Mouse (Mus musculus): ENCODE data around the gene Tpd52l1.
"Not testable (repeated sequence)": the region's sequence is repeated elsewhere in the genome, so short reads cannot be mapped to it uniquely, and the experiment has no call there.

The Tpd52l1 gene

GRCm38 (mm10) chr10:31445291-31446124, at the start of gene Tpd52l1:
Gene Tpd52l1, minus strand, starts transcription at chr10:31445958.
- peak; percentile 68 to 71 for DNase-seq (ENCODE audit: low spot score in 2 of 2)

DNA sequence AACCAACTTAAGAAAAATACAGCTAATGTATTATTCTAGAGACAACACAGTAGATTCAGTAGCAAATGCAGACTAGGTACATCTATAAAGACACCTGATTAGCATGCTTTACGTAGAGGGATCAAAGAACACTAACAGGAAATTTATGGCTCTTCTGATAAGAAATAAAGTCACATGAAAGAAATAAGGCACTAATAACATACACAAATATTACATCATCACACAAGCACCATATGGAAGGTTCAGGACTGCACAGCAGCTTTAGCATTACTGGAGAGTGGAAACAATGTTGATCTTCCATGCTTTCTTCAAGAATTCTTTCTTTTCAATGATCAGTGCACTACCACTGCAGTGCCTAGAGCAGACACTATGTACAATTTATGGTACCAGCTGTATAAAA, 48.5 kb upstream of the Tpd52l1 start:
- no peak for DNase-seq (ENCODE audit: low spot score in 2 of 2)

DNA sequence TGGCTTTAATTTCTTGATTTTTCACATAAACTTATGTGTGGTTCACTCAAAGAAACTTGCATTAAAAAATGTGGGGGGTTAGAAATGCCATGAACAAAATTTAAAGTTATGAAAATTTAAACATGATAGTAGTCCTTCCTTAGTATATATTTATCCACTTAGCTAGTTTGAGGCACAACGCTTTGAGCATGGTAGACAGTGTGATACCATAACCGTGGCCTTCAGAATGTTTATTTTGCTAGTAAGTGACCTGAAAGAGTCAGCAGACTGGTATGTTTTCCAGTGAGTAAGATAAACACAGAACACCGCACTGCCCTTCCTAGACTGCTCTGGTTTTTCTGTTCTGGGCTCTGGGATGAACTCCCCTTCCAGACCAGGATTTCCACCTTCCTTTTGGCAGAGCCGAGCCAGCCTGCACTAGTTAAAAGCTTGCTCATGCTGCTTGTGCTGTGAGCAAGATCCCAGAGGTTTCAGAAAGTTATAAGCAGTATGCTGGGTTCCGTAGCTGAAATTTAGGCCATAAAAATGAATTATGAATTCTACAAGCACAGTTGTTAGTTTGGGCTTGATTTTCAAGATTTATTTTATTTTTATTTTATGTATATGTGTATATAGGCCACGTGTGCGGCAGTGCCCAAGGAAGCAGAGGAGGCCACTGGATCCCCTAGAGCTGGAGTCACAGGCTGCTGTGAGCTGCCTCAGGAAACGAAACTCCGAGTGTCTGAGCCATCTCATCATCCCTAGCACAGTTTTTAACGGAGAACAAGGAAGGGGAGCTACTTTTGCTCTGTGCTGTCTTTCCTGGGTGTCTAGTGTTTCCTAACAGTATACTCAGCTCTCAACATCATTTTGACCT, 21.5 kb upstream of the Tpd52l1 start:
- peak in 1 of 2 experiments; percentile 2 for DNase-seq (ENCODE audit: low spot score in 2 of 2)

GRCm38 (mm10) chr10:31465840-31466541, 20.2 kb upstream of the Tpd52l1 start:
- DNase-seq (ENCODE audit: low spot score in 2 of 2) = no peak

GRCm38 (mm10) chr10:31465424-31465823, 19.7 kb upstream of the Tpd52l1 start:
- no peak for DNase-seq (ENCODE audit: low spot score in 2 of 2)

DNA sequence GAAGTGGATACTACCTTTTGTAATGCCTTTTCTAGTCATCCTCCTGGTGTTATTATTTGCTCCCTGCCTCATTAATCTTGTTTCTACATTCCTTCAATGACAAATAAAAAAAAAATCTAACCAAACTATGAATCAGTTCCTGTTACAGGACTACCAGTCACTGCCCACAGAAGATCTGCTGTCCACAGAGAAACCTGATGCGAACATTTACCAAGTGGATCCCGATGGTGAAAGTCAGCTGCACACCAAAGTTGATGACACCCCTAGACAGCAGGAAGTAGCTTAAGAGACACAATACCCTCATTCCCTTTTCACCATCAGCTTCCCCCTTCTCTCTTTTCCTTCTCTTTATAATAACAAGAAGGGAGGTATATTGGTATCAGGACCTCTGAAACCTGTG, 17.3 kb upstream of the Tpd52l1 start:
- DNase-seq (ENCODE audit: low spot score in 2 of 2) = no peak

DNA sequence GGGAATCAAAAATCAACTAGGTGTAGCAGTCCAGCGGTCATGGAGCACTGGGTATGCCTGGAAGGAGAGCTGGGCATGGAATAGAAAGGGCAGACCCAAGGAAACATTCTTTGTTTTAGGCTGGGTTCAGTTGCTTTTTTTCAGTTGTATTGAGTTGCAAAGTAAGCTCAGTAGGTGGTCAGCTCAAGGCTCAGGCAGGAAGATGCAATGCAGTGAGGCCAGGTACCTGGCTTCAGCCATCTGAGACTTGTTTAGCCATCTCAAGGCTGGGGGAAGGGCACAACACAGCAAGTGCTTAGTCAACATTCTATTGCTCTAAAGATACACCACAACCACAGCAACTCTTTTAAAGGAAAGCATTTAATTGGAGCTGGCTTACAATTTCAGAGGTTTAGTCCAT, 11.0 kb upstream of the Tpd52l1 start:
- no peak for DNase-seq (ENCODE audit: low spot score in 2 of 2)

DNA sequence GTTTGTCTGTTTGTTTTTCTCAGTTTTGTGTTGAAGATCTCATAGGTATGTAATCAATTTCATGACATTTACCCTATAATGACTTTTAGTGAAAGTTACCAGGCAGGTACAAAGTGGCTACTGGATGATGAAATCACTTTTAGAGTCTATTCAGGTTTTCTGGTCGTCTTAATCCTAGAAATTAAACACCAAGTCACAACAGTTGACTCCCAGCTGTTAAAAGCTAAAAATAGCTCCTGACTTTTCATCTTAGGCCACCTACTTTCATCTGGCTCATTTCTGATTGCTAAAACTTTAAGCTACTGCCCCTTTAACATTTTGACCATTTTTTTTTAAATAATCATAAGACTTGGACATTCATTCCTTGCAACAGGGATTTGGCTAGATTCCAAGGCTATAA, 1.3 kb upstream of the Tpd52l1 start:
- DNase-seq (ENCODE audit: low spot score in 2 of 2) = no peak

- DNase-seq (ENCODE audit: low spot score in 2 of 2) = no peak
Measured at GRCm38 (mm10) chr10:31444206-31444605, 1.6 kb downstream of the Tpd52l1 start.

DNA sequence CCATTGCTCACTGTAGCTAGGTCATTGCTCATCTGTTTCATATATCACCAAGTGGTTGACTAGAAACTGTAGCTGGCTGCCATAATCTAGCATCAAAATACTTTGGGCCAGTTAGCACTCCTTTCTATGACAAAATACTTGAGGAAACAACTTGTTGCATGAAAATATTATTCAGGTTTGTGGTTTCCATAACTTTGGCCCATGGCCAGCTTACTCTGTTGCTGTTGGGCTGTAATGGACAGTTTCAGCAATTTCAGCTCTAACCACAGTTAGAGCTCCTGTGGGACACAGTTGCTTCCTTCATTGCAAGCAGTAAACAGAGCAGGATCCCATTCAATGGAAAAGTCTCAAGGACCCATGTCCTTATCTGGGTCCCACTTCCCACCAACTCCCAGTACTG, 4.3 kb downstream of the Tpd52l1 start:
- no peak for DNase-seq (ENCODE audit: low spot score in 2 of 2)

DNA sequence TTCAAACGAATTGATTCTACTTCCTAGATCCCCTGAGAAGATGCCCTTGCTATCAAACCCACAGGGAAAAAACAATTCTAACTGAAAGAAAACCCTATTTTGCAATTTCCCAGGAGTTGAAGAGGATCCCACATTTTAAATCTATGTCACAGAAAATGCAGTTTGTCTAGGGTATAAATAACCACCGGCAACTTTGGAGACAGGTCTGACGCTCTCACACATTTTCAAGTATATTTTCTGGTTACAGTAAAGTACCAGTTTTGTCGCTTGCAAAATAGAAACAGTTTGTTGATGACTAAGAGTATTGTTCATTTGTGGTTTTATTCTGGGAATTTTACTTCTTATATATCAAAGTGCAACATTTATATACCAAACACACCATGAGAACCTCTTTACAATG, 9.7 kb downstream of the Tpd52l1 start:
- DNase-seq (ENCODE audit: low spot score in 2 of 2) = no peak

- DNase-seq (ENCODE audit: low spot score in 2 of 2) = no peak
Measured at GRCm38 (mm10) chr10:31417956-31418355, 27.8 kb downstream of the Tpd52l1 start.

GRCm38 (mm10) chr10:31392990-31393389, 52.8 kb downstream of the Tpd52l1 start:
- no peak for DNase-seq (ENCODE audit: low spot score in 2 of 2)

DNA sequence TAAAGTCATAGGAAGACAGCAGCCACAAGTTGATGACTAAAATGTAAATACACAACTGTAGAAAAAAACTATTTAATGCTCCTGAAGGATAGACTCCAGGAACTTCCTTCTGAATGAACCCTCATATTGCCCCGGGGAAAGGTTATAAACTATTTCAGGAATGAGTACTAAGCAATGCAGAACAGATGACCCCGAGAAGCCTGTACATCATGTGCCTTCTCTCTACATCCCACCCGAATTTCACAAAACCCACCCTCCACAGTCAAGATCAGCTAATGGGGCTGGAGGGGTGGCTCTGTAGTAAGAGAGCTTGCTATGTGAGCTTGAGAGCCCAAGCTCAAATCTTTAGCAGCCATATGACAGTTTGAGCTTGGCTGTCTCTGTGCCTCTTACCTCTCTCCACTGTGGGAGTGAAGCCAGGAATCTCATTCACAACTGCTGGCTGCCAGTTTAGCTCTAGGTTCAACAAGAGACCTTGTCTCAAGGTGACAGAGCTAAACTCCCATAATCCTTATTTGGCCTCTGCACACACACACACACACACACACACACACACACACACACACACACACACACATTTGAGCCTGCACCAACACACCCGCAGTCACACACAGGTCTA, 54.9 kb downstream of the Tpd52l1 start:
- no peak for DNase-seq (ENCODE audit: low spot score in 2 of 2)

DNA sequence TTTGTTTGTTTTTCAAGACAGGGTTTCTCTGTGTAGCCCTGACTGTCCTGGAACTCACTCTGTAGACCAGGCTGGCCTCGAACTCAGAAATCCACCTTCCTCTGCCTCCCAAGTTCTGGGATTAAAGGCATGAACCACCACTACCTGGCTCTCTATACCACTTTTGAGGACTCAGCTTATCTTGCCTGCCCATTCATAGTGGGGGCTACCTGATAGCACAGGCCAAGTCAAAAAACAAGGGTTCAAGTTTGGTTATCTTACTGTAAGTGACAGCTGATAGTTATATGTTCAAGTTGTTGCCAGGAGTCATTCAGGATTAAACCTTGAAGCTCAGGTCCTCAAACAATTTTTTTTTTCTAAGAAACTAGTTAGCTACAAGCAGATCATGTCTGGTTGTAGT, 57.2 kb downstream of the Tpd52l1 start:
- DNase-seq (ENCODE audit: low spot score in 2 of 2) = not testable (repeated sequence)

GRCm38 (mm10) chr10:31370200-31370599, 75.6 kb downstream of the Tpd52l1 start:
- not testable (repeated sequence) for DNase-seq (ENCODE audit: low spot score in 2 of 2)

- no peak for DNase-seq (ENCODE audit: low spot score in 2 of 2)
Measured at GRCm38 (mm10) chr10:31359749-31360148, 86.0 kb downstream of the Tpd52l1 start.

DNA sequence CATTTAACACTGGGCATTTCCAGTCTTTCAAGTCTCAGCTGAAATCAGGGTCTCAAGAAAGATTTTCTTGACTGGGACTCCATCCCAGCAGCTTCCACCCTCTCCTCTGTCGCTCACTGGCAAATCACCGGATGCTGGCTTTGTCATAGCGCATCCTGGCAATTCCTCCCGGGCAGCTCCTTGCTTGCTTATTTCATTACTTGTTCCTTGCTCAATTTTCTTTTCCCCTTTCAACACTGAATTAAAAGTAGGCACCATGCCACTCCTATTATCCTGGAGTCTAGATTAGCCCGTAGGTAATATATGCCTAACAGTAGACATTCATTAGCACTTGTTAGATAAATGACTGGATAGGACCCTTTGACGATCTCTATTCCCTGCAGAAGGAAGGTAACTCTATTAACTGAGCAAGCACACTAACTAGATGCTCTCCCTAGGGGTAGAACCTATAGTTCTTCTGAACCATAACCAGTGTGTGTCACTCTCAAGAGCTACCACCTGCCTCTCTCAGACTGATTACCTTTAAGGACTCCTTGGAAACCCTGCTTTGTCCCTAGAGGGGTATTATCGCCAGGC, 90.8 kb downstream of the Tpd52l1 start:
- no peak for DNase-seq (ENCODE audit: low spot score in 2 of 2)

GRCm38 (mm10) chr10:31354141-31354540, 91.6 kb downstream of the Tpd52l1 start:
- no peak for DNase-seq (ENCODE audit: low spot score in 2 of 2)

- no peak for DNase-seq (ENCODE audit: low spot score in 2 of 2)
Measured at GRCm38 (mm10) chr10:31352845-31353427, 92.8 kb downstream of the Tpd52l1 start.

GRCm38 (mm10) chr10:31351056-31351455, 94.7 kb downstream of the Tpd52l1 start:
- no peak for DNase-seq (ENCODE audit: low spot score in 2 of 2)

Measured in urinary bladder, adult 18-20 months (tissue).